Mouse (Mus musculus) CH12.LX (cell line): ENCODE data around the gene Chrdl2.
A peak's percentile ranks its signal among the peaks of the same experiment; 100 is the strongest.

Experiments
- BHLHE40 ChIP-seq: IDR thresholded peaks from 2 replicates; pipeline ENCODE4 v1.6.1; 2011; ENCODE audit warnings: mild to moderate bottlenecking, low read depth, low read length, improper control_type of control experiment
- CTCF ChIP-seq, 2 experiments: IDR thresholded peaks in 1 of 2; conservative IDR thresholded peaks in 1 of 2; 2 replicates each; pipeline ENCODE4 v1.5.1; 2011 to 2012; ENCODE audit warnings: low read depth in 2 of 2, low read length in 2 of 2, improper control_type of control experiment in 1 of 2, inconsistent platforms in 1 of 2, mild to moderate bottlenecking in 1 of 2, moderate library complexity in 1 of 2
- E2F4 ChIP-seq: IDR thresholded peaks from 2 replicates; pipeline ENCODE4 v1.6.1; 2011; ENCODE audit warnings: low read depth, low read length, improper control_type of control experiment; ENCODE audit not compliant: insufficient replicate concordance
- EP300 ChIP-seq: IDR thresholded peaks from 2 replicates; pipeline ENCODE4 v1.6.1; 2011; ENCODE audit warnings: low read length, improper control_type of control experiment
- HCFC1 ChIP-seq: IDR thresholded peaks from 2 replicates; pipeline ENCODE4 v1.6.1; 2012; ENCODE audit warnings: low read depth, mild to moderate bottlenecking, inconsistent platforms, low read length, improper control_type of control experiment
- JUN ChIP-seq: IDR thresholded peaks from 2 replicates; pipeline ENCODE4 v1.6.1; 2011; ENCODE audit warnings: low read depth, mild to moderate bottlenecking, low read length, improper control_type of control experiment, moderate library complexity; ENCODE audit not compliant: insufficient read depth
- NRF1 ChIP-seq: IDR thresholded peaks from 2 replicates; pipeline ENCODE4 v1.6.1; 2014; ENCODE audit warnings: low read depth, mild to moderate bottlenecking, inconsistent platforms, low read length, improper control_type of control experiment, moderate library complexity
- PAX5 ChIP-seq: IDR thresholded peaks from 2 replicates; pipeline ENCODE4 v1.6.1; 2012; ENCODE audit warnings: low read length, inconsistent platforms, mixed read lengths
- POLR2A ChIP-seq: IDR thresholded peaks from 2 replicates; pipeline ENCODE4 v1.6.1; 2011; ENCODE audit warnings: low read depth, mild to moderate bottlenecking, improper control_type of control experiment, low read length
- SIN3A ChIP-seq: IDR thresholded peaks from 2 replicates; pipeline ENCODE4 v1.6.1; 2012; ENCODE audit warnings: low read length, improper control_type of control experiment, inconsistent platforms
- USF1 ChIP-seq: IDR thresholded peaks from 2 replicates; pipeline ENCODE4 v1.6.1; 2014; ENCODE audit warnings: low read depth, mild to moderate bottlenecking, inconsistent platforms, low read length, improper control_type of control experiment
- ZNF384 ChIP-seq: IDR thresholded peaks from 2 replicates; pipeline ENCODE4 v1.6.1; 2012; ENCODE audit warnings: low read depth, low read length, improper control_type of control experiment, inconsistent platforms

GRCm38 (mm10) chr7:100009640-100010039 is 3.7 kb downstream of the Chrdl2 start:
- TF ChIP-seq CTCF (conservative IDR thresholded peaks at IDR 0.05 in 1 of 2, IDR thresholded peaks at IDR 0.05 in 1 of 2; ENCODE audit: low read depth in 2 of 2, low read length in 2 of 2) (peak; percentile 75 to 88), SIN3A (no peak), BHLHE40 (no peak; the same call in 1 of the 2 replicates), PAX5 (no peak), JUN (no peak), E2F4 (no peak), POLR2A (no peak), EP300 (no peak), HCFC1 (no peak), ZNF384 (no peak), NRF1 (no peak), USF1 (no peak)
